9 mouse cellular contexts compared by ENCODE assay signal in the genomic region with DNA sequence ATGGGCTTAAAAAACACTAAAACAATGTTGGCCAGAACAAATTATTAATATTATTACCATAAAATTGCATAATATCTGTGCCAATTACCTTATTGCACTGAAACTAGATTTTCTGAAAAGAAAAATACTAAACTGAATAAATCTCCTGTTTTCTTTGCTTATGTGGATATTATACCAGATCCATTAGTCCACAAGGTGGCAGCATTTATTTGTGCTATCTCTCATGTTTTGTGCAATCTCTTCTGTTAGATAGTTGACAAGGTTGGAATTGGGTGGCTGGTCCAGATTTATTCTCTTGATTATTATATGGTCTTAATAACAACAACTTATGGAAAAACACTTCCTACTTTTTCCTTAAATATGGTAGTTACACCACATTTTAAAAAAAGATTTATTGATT. TPM values are rescaled to one million over a fixed set of nuclear protein-coding genes. Genes with fewer than 3 reads are reported as not detected.
DNase-seq lines count a peak whose midpoint lies in the region; ATAC-seq and TF ChIP-seq lines count a peak whose summit lies in the region.
"Had no signal": no experiment of that assay in that cellular context is flagged by ENCODE, and none has a peak within 500 bp of the region (broad histone marks: within the 10 kb centered on the region; RNA-seq: fewer than 3 reads in every experiment).

No protein-coding gene starts in this region.

- no peaks in the 10 kb centered on the region for H3K4me1 ChIP-seq in forebrain, embryonic 14.5 days (ENCODE audit: control insufficient read depth, insufficient read depth, low read length)
- H3K4me1 ChIP-seq in forebrain, embryonic 15.5 days: no peaks in the 10 kb centered on the region
- no peaks in the 10 kb centered on the region for H3K4me1 ChIP-seq in MEL (ENCODE audit: control insufficient read depth in 1 of 2, insufficient read depth in 2 of 2, low read length in 2 of 2)
- H3K4me1 ChIP-seq in thymus, adult 2 months (replicated peaks; ENCODE audit: control insufficient read depth, insufficient read depth, low read length): no peaks in the 10 kb centered on the region

- H3K27me3 ChIP-seq in forebrain, embryonic 14.5 days (replicated peaks; ENCODE audit: control insufficient read depth, insufficient read depth, low read length): no peaks in the 10 kb centered on the region
- H3K27me3 ChIP-seq in forebrain, embryonic 15.5 days: no peaks in the 10 kb centered on the region
- H3K27me3 ChIP-seq in MEL (ENCODE audit: control insufficient read depth in 1 of 2, insufficient read depth in 2 of 2, low read length in 2 of 2): no peaks in the 10 kb centered on the region
- H3K27me3 ChIP-seq in thymus, adult 2 months (ENCODE audit: control insufficient read depth, insufficient read depth, low read length): no peaks in the 10 kb centered on the region

- 0 out of 2 replicates have a peak, but pooled peaks have one; percentile 50 for ATAC-seq in forebrain, embryonic 14.5 days
- ATAC-seq in forebrain, embryonic 15.5 days (replicated peaks): no peak

- TF ChIP-seq EP300 in MEL (IDR thresholded peaks at IDR 0.05; ENCODE audit: low read depth in 1 of 2, low read length in 2 of 2): no peak

- H3K4me2 ChIP-seq in forebrain, embryonic 14.5 days (ENCODE audit: low read length): no peak overlapping the region
- no peak overlapping the region for H3K4me2 ChIP-seq in forebrain, embryonic 15.5 days (replicated peaks)

- no peak for TF ChIP-seq POLR2A in MEL (IDR thresholded peaks at IDR 0.05; ENCODE audit: control insufficient read depth in 1 of 2, insufficient read depth in 1 of 2, low read depth in 1 of 2, low read length in 2 of 2, poor library complexity in 1 of 2)
- no peak for TF ChIP-seq POLR2A in thymus, adult 2 months (IDR thresholded peaks at IDR 0.05; ENCODE audit: control insufficient read depth, extremely low read depth, insufficient read depth, low read length, poor library complexity)

- H3K27ac ChIP-seq in forebrain, embryonic 14.5 days (ENCODE audit: low read depth, low read length): no peak overlapping the region
- H3K27ac ChIP-seq in forebrain, embryonic 15.5 days (replicated peaks): no peak overlapping the region
- H3K27ac ChIP-seq in left cerebral cortex, adult 2 months: no peak overlapping the region
- no peak overlapping the region for H3K27ac ChIP-seq in MEL (ENCODE audit: control insufficient read depth, low read depth, low read length)
- H3K27ac ChIP-seq in thymus, adult 2 months (ENCODE audit: control insufficient read depth, insufficient read depth, low read length): no peak overlapping the region

- H3K79me2 ChIP-seq in MEL (ENCODE audit: control insufficient read depth, insufficient read depth, low read length, poor library complexity): no peaks in the 10 kb centered on the region

- H3K4me3 ChIP-seq in forebrain, embryonic 14.5 days (ENCODE audit: low read depth, low read length): no peak overlapping the region
- no peak overlapping the region for H3K4me3 ChIP-seq in forebrain, embryonic 15.5 days
- H3K4me3 ChIP-seq in left cerebral cortex, adult 2 months: no peak overlapping the region
- H3K4me3 ChIP-seq in MEL (ENCODE audit: control insufficient read depth in 1 of 2, insufficient read depth in 1 of 2, low read depth in 2 of 2, low read length in 2 of 2): no peak overlapping the region
- no peak overlapping the region for H3K4me3 ChIP-seq in thymus, adult 2 months (ENCODE audit: control insufficient read depth, insufficient read depth, low read length)

- H3K9ac ChIP-seq in forebrain, embryonic 14.5 days (ENCODE audit: low read length): no peak overlapping the region
- no peak overlapping the region for H3K9ac ChIP-seq in forebrain, embryonic 15.5 days (replicated peaks)
- H3K9ac ChIP-seq in MEL (ENCODE audit: control insufficient read depth, low read depth, low read length, poor library complexity, severe bottlenecking): no peak overlapping the region

- peaks cover 18% of the 10 kb centered on the region for H3K36me3 ChIP-seq in forebrain, embryonic 14.5 days (ENCODE audit: control insufficient read depth, insufficient read depth, low read length)
- H3K36me3 ChIP-seq in forebrain, embryonic 15.5 days: peaks cover 15% of the 10 kb centered on the region; the same call in 1 of the 2 replicates
- peaks cover 0 to 44% of the 10 kb centered on the region in 2 experiments; a peak in 2 of 4 replicates for H3K36me3 ChIP-seq in MEL (ENCODE audit: control insufficient read depth in 1 of 2, insufficient read depth in 2 of 2, low read length in 2 of 2)
- peaks cover 15% of the 10 kb centered on the region for H3K36me3 ChIP-seq in thymus, adult 2 months (ENCODE audit: control insufficient read depth, insufficient read depth, low read length)

- intact Hi-C loops in left cerebral cortex, adult 2 months (cut with DNase I): loop anchor here (2.0 kb wide), 2 partner anchors 791 to 895 kb away; no protein-coding TSS in a partner anchor

- peak; percentile 51 for TF ChIP-seq RAD21 in MEL (IDR thresholded peaks at IDR 0.05; ENCODE audit: low read depth, low read length)

- H3K9me3 ChIP-seq in forebrain, embryonic 14.5 days (replicated peaks; ENCODE audit: control insufficient read depth, low read length): no peaks in the 10 kb centered on the region
- H3K9me3 ChIP-seq in forebrain, embryonic 15.5 days: no peaks in the 10 kb centered on the region
- H3K9me3 ChIP-seq in MEL (replicated peaks; ENCODE audit: insufficient read depth, low read length): no peaks in the 10 kb centered on the region

- TF ChIP-seq CTCF in left cerebral cortex, adult 2 months (IDR thresholded peaks at IDR 0.05): peak; percentile 72
- TF ChIP-seq CTCF in MEL (IDR thresholded peaks at IDR 0.05 in 2 of 3, conservative IDR thresholded peaks at IDR 0.05 in 1 of 3; ENCODE audit: control insufficient read depth in 1 of 3, insufficient read depth in 1 of 3, low read depth in 2 of 3, low read length in 3 of 3, poor library complexity in 1 of 3, severe bottlenecking in 1 of 3): peak in 2 of 3 experiments; percentile 21 to 53; a peak in 4 of 6 replicates
- no peak for TF ChIP-seq CTCF in thymus, adult 2 months (IDR thresholded peaks at IDR 0.05; ENCODE audit: borderline replicate concordance, control insufficient read depth, extremely low read depth, insufficient read depth, low read length, poor library complexity)

- DNase-seq in forebrain, embryonic 14.5 days (ENCODE audit: low spot score): peak; percentile 79
- no peak for DNase-seq in left cerebral cortex, adult 2 months (ENCODE audit: extremely low spot score in 1 of 2, low spot score in 2 of 2)
- DNase-seq in left cerebral cortex, adult 9 months (ENCODE audit: low spot score in 2 of 2): no peak
- DNase-seq in MEL (ENCODE audit: low read depth, low spot score): peak; percentile 48
- peak; percentile 47 for DNase-seq in induced T-regulatory cell, adult 2 months (ENCODE audit: low read depth)
- no peak for DNase-seq in neural tube, embryonic 10.5 days (ENCODE audit: extremely low spot score, low spot score)
- DNase-seq in thymus, adult 2 months: no peak
- DNase-seq: right cerebral cortex, postnatal 4 days had no signal

TF ChIP-seq in MEL, 35 proteins besides CTCF, POLR2A, EP300 and RAD21:
- TF ChIP-seq GABPA (IDR thresholded peaks at IDR 0.05; ENCODE audit: low read depth, low read length) (no peak), RCOR1 (IDR thresholded peaks at IDR 0.05; ENCODE audit: low read depth, low read length) (peak; percentile 30; the same call in 1 of the 2 replicates), HCFC1 (IDR thresholded peaks at IDR 0.05; ENCODE audit: low read depth, low read length) (no peak), USF1 (IDR thresholded peaks at IDR 0.05; ENCODE audit: low read depth, low read length) (no peak), MYB (IDR thresholded peaks at IDR 0.05; ENCODE audit: low read depth, low read length) (no peak), MAFK (IDR thresholded peaks at IDR 0.05; ENCODE audit: borderline replicate concordance, low read depth, low read length) (no peak), SMC3 (IDR thresholded peaks at IDR 0.05; ENCODE audit: low read depth, low read length) (peak; percentile 44; the same call in 1 of the 2 replicates), ELF1 (IDR thresholded peaks at IDR 0.05; ENCODE audit: low read depth, low read length) (no peak), CHD2 (IDR thresholded peaks at IDR 0.05; ENCODE audit: low read length) (no peak), MEF2A (IDR thresholded peaks at IDR 0.05; ENCODE audit: extremely low read depth, insufficient replicate concordance, low read depth, low read length, poor library complexity, severe bottlenecking) (no peak), TAL1 (IDR thresholded peaks at IDR 0.05; ENCODE audit: low read length) (no peak), MAZ (IDR thresholded peaks at IDR 0.05; ENCODE audit: low read depth, low read length) (no peak), POLR2AphosphoS2 (IDR thresholded peaks at IDR 0.05; ENCODE audit: low read length) (no peak)
TF ChIP-seq in MEL: peak in this region for 2.

RNA-seq across cellular contexts. Expression of a gene that starts 58.1 kb away (rescaled TPM):
- polyA plus RNA-seq in forebrain, embryonic 14.5 days (2014; fragmentation: Nextera tagmentation; extraction: Ambion mirVana): 34.0 and 34.6 TPM in 2 replicates
- 97.0 and 122 TPM in 2 replicates for polyA plus RNA-seq in forebrain, embryonic 15.5 days (2015; fragmentation: Nextera tagmentation; extraction: Ambion mirVana)
- total RNA-seq in left cerebral cortex, adult 2 months (2021): 100 to 1,000 TPM; 171 to 172 TPM
- 95.1 and 98.4 TPM in 2 replicates for total RNA-seq in MEL (2012; rRNA removed)
- 10 to 100 TPM; 28.3 to 83.8 TPM for polyA plus RNA-seq in MEL (2012; ENCODE audit: insufficient read depth in 1 of 2, insufficient read length in 2 of 2, low read depth in 1 of 2, low replicate concordance in 2 of 2, missing spikeins in 1 of 2)
- polyA plus RNA-seq in thymus, adult 2 months (2012; rRNA removed): 58.6 and 70.7 TPM in 2 replicates

Comparison
In these comparisons a context has a peak if more than half of its experiments do, and no peak if none do; other contexts are left out.
1. DNase-seq: peak in forebrain, embryonic 14.5 days (single experiment), MEL (single experiment) and induced T-regulatory cell, adult 2 months (single experiment); none in left cerebral cortex, adult 2 months (0 of 2), left cerebral cortex, adult 9 months (0 of 2), neural tube, embryonic 10.5 days (single experiment) and thymus, adult 2 months (single experiment).